Mouse (Mus musculus): ENCODE measurements around the gene Cmip. TPM values are rescaled to one million over a fixed set of nuclear protein-coding genes. Genes with fewer than 3 reads are reported as not detected.

Cmip gene
- polyA plus RNA-seq, 1 experiment: 112 TPM

GRCm38 (mm10) chr8:117257821-117258575 is 1.1 kb downstream of the Cmip start:
- H3K27ac ChIP-seq (ENCODE audit: insufficient read depth, low read depth, low read length): peak overlapping the region; percentile 87
- H3K4me3 ChIP-seq (ENCODE audit: insufficient read depth, low read depth, low read length): peak overlapping the region; percentile 66
- H3K4me1 ChIP-seq (ENCODE audit: control insufficient read depth, insufficient read depth, low read length): peaks cover 22% of the 10 kb centered on the region
- H3K27me3 ChIP-seq (replicated peaks; ENCODE audit: control insufficient read depth, insufficient read depth, low read length): no peaks in the 10 kb centered on the region
- no peaks in the 10 kb centered on the region for H3K36me3 ChIP-seq (ENCODE audit: control insufficient read depth, insufficient read depth, low read length)
- DNase-seq: peak; percentile 60
- no peak for TF ChIP-seq CTCF (conservative IDR thresholded peaks at IDR 0.05; ENCODE audit: insufficient read depth, insufficient read length, low read depth, low read length)
- TF ChIP-seq POLR2A (IDR thresholded peaks at IDR 0.05; ENCODE audit: low read depth, low read length): no peak
- WGBS: 2% methylated on average over 22 of the region's 22 CpGs

- peak overlapping the region; percentile 66 for H3K4me3 ChIP-seq (ENCODE audit: insufficient read depth, low read depth, low read length)
- WGBS: 16% methylated on average over 6 of the region's 6 CpGs
These were observed 1.7 kb downstream of the Cmip start for GRCm38 (mm10) chr8:117258576-117259040.

GRCm38 (mm10) chr8:117259431-117260001 is 2.7 kb downstream of the Cmip start:
- WGBS: 29% methylated on average over 11 of the region's 11 CpGs
- H3K36me3 ChIP-seq (ENCODE audit: control insufficient read depth, insufficient read depth, low read length): no peaks in the 10 kb centered on the region
- peaks cover 25% of the 10 kb centered on the region for H3K4me1 ChIP-seq (ENCODE audit: control insufficient read depth, insufficient read depth, low read length)
- H3K27ac ChIP-seq (ENCODE audit: insufficient read depth, low read depth, low read length): peak overlapping the region; percentile 52
- H3K27me3 ChIP-seq (replicated peaks; ENCODE audit: control insufficient read depth, insufficient read depth, low read length): no peaks in the 10 kb centered on the region
- TF ChIP-seq POLR2A (IDR thresholded peaks at IDR 0.05; ENCODE audit: low read depth, low read length) (no peak), CTCF (conservative IDR thresholded peaks at IDR 0.05; ENCODE audit: insufficient read depth, insufficient read length, low read depth, low read length) (no peak)
- peak; percentile 78 for DNase-seq
- H3K4me3 ChIP-seq (ENCODE audit: insufficient read depth, low read depth, low read length): peak overlapping the region; percentile 66

More at GRCm38 (mm10) chr8:117258576-117259040, 1.7 kb downstream of the Cmip start:
- Histone ChIP-seq H3K36me3 (ENCODE audit: control insufficient read depth, insufficient read depth, low read length) (no peaks in the 10 kb centered on the region), H3K4me1 (ENCODE audit: control insufficient read depth, insufficient read depth, low read length) (peaks cover 25% of the 10 kb centered on the region), H3K27ac (ENCODE audit: insufficient read depth, low read depth, low read length) (peak overlapping the region; percentile 52), H3K27me3 (replicated peaks; ENCODE audit: control insufficient read depth, insufficient read depth, low read length) (no peaks in the 10 kb centered on the region)
- peak; percentile 62 for DNase-seq
- TF ChIP-seq CTCF (conservative IDR thresholded peaks at IDR 0.05; ENCODE audit: insufficient read depth, insufficient read length, low read depth, low read length) (no peak), POLR2A (IDR thresholded peaks at IDR 0.05; ENCODE audit: low read depth, low read length) (no peak)

- no peaks in the 10 kb centered on the region for H3K36me3 ChIP-seq (ENCODE audit: control insufficient read depth, insufficient read depth, low read length)
- WGBS: 22% methylated on average over 14 of the region's 14 CpGs
- peaks cover 25% of the 10 kb centered on the region for H3K4me1 ChIP-seq (ENCODE audit: control insufficient read depth, insufficient read depth, low read length)
- TF ChIP-seq POLR2A (IDR thresholded peaks at IDR 0.05; ENCODE audit: low read depth, low read length): no peak
- TF ChIP-seq CTCF (conservative IDR thresholded peaks at IDR 0.05; ENCODE audit: insufficient read depth, insufficient read length, low read depth, low read length): no peak
- peak; percentile 95 for DNase-seq
- peak overlapping the region; percentile 66 for H3K27ac ChIP-seq (ENCODE audit: insufficient read depth, low read depth, low read length)
- peak overlapping the region; percentile 66 for H3K4me3 ChIP-seq (ENCODE audit: insufficient read depth, low read depth, low read length)
- H3K27me3 ChIP-seq (replicated peaks; ENCODE audit: control insufficient read depth, insufficient read depth, low read length): no peaks in the 10 kb centered on the region
These were observed 3.5 kb downstream of the Cmip start for GRCm38 (mm10) chr8:117260234-117260929.

GRCm38 (mm10) chr8:117260930-117261475 is 4.1 kb downstream of the Cmip start:
- Histone ChIP-seq H3K27ac (ENCODE audit: insufficient read depth, low read depth, low read length) (peak overlapping the region; percentile 66), H3K4me3 (ENCODE audit: insufficient read depth, low read depth, low read length) (peak overlapping the region; percentile 16; the same call in 1 of the 2 replicates), H3K4me1 (ENCODE audit: control insufficient read depth, insufficient read depth, low read length) (peaks cover 25% of the 10 kb centered on the region), H3K36me3 (ENCODE audit: control insufficient read depth, insufficient read depth, low read length) (no peaks in the 10 kb centered on the region), H3K27me3 (replicated peaks; ENCODE audit: control insufficient read depth, insufficient read depth, low read length) (no peaks in the 10 kb centered on the region)
- peak; percentile 28 for DNase-seq
- 33% methylated on average over 14 of the region's 14 CpGs for WGBS
- TF ChIP-seq CTCF (conservative IDR thresholded peaks at IDR 0.05; ENCODE audit: insufficient read depth, insufficient read length, low read depth, low read length) (no peak), POLR2A (IDR thresholded peaks at IDR 0.05; ENCODE audit: low read depth, low read length) (no peak)

GRCm38 (mm10) chr8:117261702-117262101 is 4.8 kb downstream of the Cmip start:
- Histone ChIP-seq H3K27ac (ENCODE audit: insufficient read depth, low read depth, low read length) (0 out of 2 replicates have a peak overlapping the region, but pooled peaks have one; percentile 20), H3K4me3 (ENCODE audit: insufficient read depth, low read depth, low read length) (no peak overlapping the region), H3K36me3 (ENCODE audit: control insufficient read depth, insufficient read depth, low read length) (no peaks in the 10 kb centered on the region), H3K4me1 (ENCODE audit: control insufficient read depth, insufficient read depth, low read length) (peaks cover 25% of the 10 kb centered on the region), H3K27me3 (replicated peaks; ENCODE audit: control insufficient read depth, insufficient read depth, low read length) (no peaks in the 10 kb centered on the region)
- DNase-seq: peak; percentile 38
- TF ChIP-seq POLR2A (IDR thresholded peaks at IDR 0.05; ENCODE audit: low read depth, low read length): no peak
- no peak for TF ChIP-seq CTCF (conservative IDR thresholded peaks at IDR 0.05; ENCODE audit: insufficient read depth, insufficient read length, low read depth, low read length)
- 30% methylated on average over 9 of the region's 9 CpGs for WGBS
